Mouse (Mus musculus): Measurements from ENCODE around the gene Rps6kb2. TPM values are rescaled to one million over a fixed set of nuclear protein-coding genes. Genes with fewer than 3 reads are reported as not detected.
A peak's percentile ranks its signal among the peaks of the same experiment; 100 is the strongest.

The Rps6kb2 gene
- total RNA-seq, 4 experiments from 2014 or later: 28.6 to 39.6 (median 34.1) TPM

DNA sequence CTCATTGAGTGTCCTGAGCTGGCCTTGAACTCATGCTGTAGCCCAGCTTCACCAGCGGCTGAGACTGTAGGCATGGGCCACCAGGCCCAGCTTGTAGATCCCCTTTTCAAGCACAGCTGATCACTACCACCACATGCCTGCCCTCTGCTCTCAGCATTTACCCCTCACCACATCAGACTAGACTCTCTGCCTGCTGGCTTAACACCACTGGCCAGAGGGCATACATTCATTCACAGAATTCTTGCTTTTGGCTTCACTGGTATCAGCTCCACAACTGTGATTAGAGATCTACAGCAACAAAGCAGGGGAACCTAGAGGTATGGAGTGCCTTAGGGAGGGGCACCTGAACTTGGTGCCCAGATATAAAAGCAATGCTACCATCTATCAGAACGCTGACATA is 42.7 kb downstream of the Rps6kb2 start:
- DNase-seq (ENCODE audit: low spot score in 2 of 2): no peak

- no peak for DNase-seq (ENCODE audit: low spot score in 2 of 2)
These were observed 43.3 kb downstream of the Rps6kb2 start for GRCm38 (mm10) chr19:4119716-4120487.

- no peak for DNase-seq (ENCODE audit: low spot score in 2 of 2)
These were observed 44.8 kb downstream of the Rps6kb2 start for GRCm38 (mm10) chr19:4118350-4118749.

- DNase-seq (ENCODE audit: low spot score in 2 of 2): no peak
These were observed 46.1 kb downstream of the Rps6kb2 start for GRCm38 (mm10) chr19:4117006-4117405.

- no peak for DNase-seq (ENCODE audit: low spot score in 2 of 2)
These were observed 47.3 kb downstream of the Rps6kb2 start for GRCm38 (mm10) chr19:4115816-4116215.

- DNase-seq (ENCODE audit: low spot score in 2 of 2): no peak
These were observed 48.0 kb downstream of the Rps6kb2 start for GRCm38 (mm10) chr19:4115144-4115543.

- no peak for DNase-seq (ENCODE audit: low spot score in 2 of 2)
These were observed 48.6 kb downstream of the Rps6kb2 start for GRCm38 (mm10) chr19:4114551-4114950.

DNA sequence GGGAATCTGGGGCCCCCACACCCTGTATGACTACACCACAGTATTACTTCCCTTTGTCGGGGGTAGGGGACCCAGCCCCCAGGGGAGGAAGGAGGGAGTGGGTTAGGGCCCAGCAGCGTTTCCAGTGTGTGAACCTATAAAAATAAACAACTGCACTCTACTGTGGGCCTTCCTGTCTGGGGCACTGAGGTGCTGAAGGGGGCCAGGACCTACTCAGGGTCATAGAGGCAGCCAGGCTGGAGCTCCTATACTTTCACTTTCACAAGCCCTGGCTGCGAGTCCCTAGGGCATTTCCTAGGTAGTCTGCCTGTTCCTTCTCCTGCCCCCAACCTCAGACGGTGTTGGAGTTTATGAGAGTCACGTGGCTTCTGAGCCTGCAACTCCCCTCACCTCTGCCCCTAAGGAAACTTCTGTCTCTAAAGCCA is 49.3 kb downstream of the Rps6kb2 start:
- no peak for DNase-seq (ENCODE audit: low spot score in 2 of 2)

GRCm38 (mm10) chr19:4113186-4113805 is 49.9 kb downstream of the Rps6kb2 start:
- peak; percentile 71 to 76 for DNase-seq (ENCODE audit: low spot score in 2 of 2)

DNA sequence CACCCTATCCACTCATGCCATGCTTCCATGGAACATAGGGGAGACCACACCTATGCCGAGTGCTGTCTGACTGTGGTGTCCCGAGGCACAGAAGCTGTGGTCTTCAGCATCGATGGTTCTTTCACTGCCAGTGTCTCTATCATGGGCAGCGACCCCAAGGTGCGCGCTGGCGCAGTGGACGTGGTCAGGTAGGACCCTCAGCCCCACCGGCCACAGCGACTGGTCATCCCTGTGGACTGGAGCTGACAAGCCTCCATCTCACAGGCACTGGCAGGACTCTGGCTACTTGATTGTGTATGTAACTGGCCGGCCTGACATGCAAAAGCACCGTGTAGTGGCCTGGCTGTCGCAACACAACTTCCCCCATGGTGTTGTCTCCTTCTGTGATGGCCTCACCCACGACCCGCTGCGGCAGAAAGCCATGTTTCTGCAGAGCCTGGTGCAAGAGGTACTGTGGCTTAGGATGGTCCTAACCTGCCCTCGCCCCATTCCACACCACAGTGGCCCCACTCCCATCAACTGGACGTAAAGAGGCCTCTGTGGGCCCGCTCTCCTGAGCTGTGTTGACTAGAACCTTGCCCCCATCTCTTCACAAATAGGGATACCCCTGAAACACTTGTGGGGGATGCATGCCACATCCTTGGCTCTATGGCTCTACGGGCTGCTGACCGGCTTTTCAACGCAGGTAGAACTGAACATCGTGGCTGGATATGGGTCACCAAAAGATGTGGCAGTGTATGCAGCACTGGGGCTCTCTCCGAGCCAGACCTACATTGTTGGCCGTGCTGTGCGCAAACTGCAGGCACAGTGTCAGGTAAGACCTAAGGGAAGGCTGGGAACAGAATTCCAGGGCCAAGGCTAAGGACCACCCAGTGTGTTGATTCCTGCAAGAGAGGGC is 50.8 kb downstream of the Rps6kb2 start:
- DNase-seq (ENCODE audit: low spot score in 2 of 2): no peak

DNA sequence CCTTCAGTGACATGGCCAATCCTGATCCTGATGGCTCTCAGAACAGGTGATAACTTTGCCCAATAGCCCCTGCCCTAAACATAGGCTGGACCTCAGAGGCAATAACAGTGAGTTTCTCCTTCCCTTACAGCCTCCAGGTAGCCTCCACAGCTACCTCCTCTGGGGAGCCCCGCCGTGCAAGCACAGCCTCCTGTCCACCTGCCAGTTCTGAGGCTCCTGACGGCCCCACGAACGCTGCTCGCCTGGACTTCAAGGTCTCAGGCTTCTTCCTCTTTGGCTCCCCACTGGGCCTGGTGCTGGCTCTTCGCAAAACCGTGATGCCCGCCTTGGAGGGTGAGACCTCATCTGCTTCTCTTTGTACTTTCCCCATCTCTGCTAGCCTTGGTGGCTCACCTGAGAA is 54.6 kb downstream of the Rps6kb2 start:
- DNase-seq (ENCODE audit: low spot score in 2 of 2): no peak

GRCm38 (mm10) chr19:4106654-4107053 is 56.5 kb downstream of the Rps6kb2 start:
- no peak for DNase-seq (ENCODE audit: low spot score in 2 of 2)

- no peak for DNase-seq (ENCODE audit: low spot score in 2 of 2)
These were observed 58.4 kb downstream of the Rps6kb2 start for GRCm38 (mm10) chr19:4104675-4105194.

Other genes starting within 250 kb of the Rps6kb2 start
- gene Aldh3b1, start 233.5 kb downstream of the Rps6kb2 start, total RNA-seq (2022): 1 to 10 TPM; 3.4 to 5.5 (median 5.1) TPM
- gene Unc93b1, start 228.2 kb downstream of the Rps6kb2 start, total RNA-seq (2022): 10 to 100 TPM; 13.4 to 30.8 (median 20.0) TPM
- under 1 TPM in 2 of 4 experiments, not detected in 2; 0.44 to 0.50 TPM for gene Aldh3b3, start 204.7 kb downstream of the Rps6kb2 start, total RNA-seq (2022)
- 1 to 10 TPM in 1 of 4 experiments, under 1 TPM in 3; 0.80 to 1.3 (median 0.91) TPM for gene Aldh3b2, start 191.0 kb downstream of the Rps6kb2 start, total RNA-seq (2022)
- 1 to 10 TPM; 2.9 to 5.0 (median 4.5) TPM for gene Acy3, start 176.8 kb downstream of the Rps6kb2 start, total RNA-seq (2022)
- not detected for gene Tbx10, start 170.6 kb downstream of the Rps6kb2 start, total RNA-seq (2022)
- 10 to 100 TPM in 1 of 4 experiments, 1 to 10 TPM in 3; 7.4 to 10.5 (median 8.9) TPM for gene Nudt8, start 162.8 kb downstream of the Rps6kb2 start, total RNA-seq (2022)
- 1 to 10 TPM in 2 of 4 experiments, under 1 TPM in 2; 0.76 to 1.3 (median 1.1) TPM for gene Gm49405, start 162.7 kb downstream of the Rps6kb2 start, total RNA-seq (2022)
- gene Doc2g, start 160.0 kb downstream of the Rps6kb2 start, total RNA-seq (2022): 10 to 100 TPM in 1 of 4 experiments, 1 to 10 TPM in 3; 3.9 to 11.7 (median 4.1) TPM
- 100 to 1,000 TPM; 243 to 273 (median 258) TPM for gene Ndufv1, start 150.5 kb downstream of the Rps6kb2 start, total RNA-seq (2022)
- gene Gstp1, start 125.4 kb downstream of the Rps6kb2 start, total RNA-seq (2022): 100 to 1,000 TPM; 405 to 436 (median 416) TPM
- 10 to 100 TPM; 43.0 to 73.3 (median 55.7) TPM for gene Gstp2, start 117.3 kb downstream of the Rps6kb2 start, total RNA-seq (2022)
- not detected for gene Gstp3, start 103.8 kb downstream of the Rps6kb2 start, total RNA-seq (2022)
- not detected for gene Cabp2, start 81.8 kb downstream of the Rps6kb2 start, total RNA-seq (2022)
- 10 to 100 TPM; 20.2 to 28.9 (median 23.4) TPM for gene Cdk2ap2, start 66.2 kb downstream of the Rps6kb2 start, total RNA-seq (2022)
- 100 to 1,000 TPM; 199 to 206 (median 205) TPM for gene Pitpnm1, start 63.4 kb downstream of the Rps6kb2 start, total RNA-seq (2022)
- 100 to 1,000 TPM; 120 to 143 (median 134) TPM for gene Aip, start 37.5 kb downstream of the Rps6kb2 start, total RNA-seq (2022)
- gene Gpr152, start 23.6 kb downstream of the Rps6kb2 start, total RNA-seq (2022): under 1 TPM in 1 of 4 experiments, not detected in 3; 0.08 TPM
- under 1 TPM in 3 of 4 experiments, not detected in 1; 0.17 to 0.37 (median 0.34) TPM for gene Cabp4, start 19.3 kb downstream of the Rps6kb2 start, total RNA-seq (2022)
- 10 to 100 TPM; 86.9 to 98.0 (median 92.5) TPM for gene Coro1b, start 14.7 kb downstream of the Rps6kb2 start, total RNA-seq (2022)
- gene Ptprcap, start 9.8 kb downstream of the Rps6kb2 start, total RNA-seq (2022): 1 to 10 TPM; 1.6 to 2.2 (median 1.8) TPM
- gene Carns1, start 12.1 kb upstream of the Rps6kb2 start, total RNA-seq (2022): 10 to 100 TPM; 12.6 to 15.0 (median 13.4) TPM
- 1 to 10 TPM; 1.6 to 3.3 (median 2.7) TPM for gene Tbc1d10c, start 27.9 kb upstream of the Rps6kb2 start, total RNA-seq (2022)
- 100 to 1,000 TPM; 310 to 356 (median 326) TPM for gene Ppp1ca, start 28.7 kb upstream of the Rps6kb2 start, total RNA-seq (2022)
- 10 to 100 TPM in 3 of 4 experiments, 1 to 10 TPM in 1; 9.9 to 12.1 (median 11.0) TPM for gene Rad9a, start 38.3 kb upstream of the Rps6kb2 start, total RNA-seq (2022)
- gene Clcf1, start 50.9 kb upstream of the Rps6kb2 start, total RNA-seq (2022): 1 to 10 TPM in 2 of 4 experiments, under 1 TPM in 2; 0.65 to 2.4 (median 1.2) TPM
- not detected for gene AC109138.7, start 51.0 kb upstream of the Rps6kb2 start, total RNA-seq (2022)
- gene Pold4, start 68.5 kb upstream of the Rps6kb2 start, total RNA-seq (2022): 10 to 100 TPM; 16.1 to 23.6 (median 22.1) TPM
- 10 to 100 TPM; 40.6 to 55.7 (median 51.5) TPM for gene Ssh3, start 105.8 kb upstream of the Rps6kb2 start, total RNA-seq (2022)
- 10 to 100 TPM; 60.1 to 72.5 (median 69.0) TPM for gene Ankrd13d, start 119.8 kb upstream of the Rps6kb2 start, total RNA-seq (2022)
- gene Grk2, start 142.9 kb upstream of the Rps6kb2 start, total RNA-seq (2022): 100 to 1,000 TPM; 191 to 210 (median 203) TPM
- 10 to 100 TPM; 70.9 to 80.3 (median 75.2) TPM for gene Kdm2a, start 234.9 kb upstream of the Rps6kb2 start, total RNA-seq (2022)